Mouse (Mus musculus) embryonic facial prominence, embryonic 14.5 days (tissue): Measurements from ENCODE around the gene Cstl1. TPM values are rescaled to one million over a fixed set of nuclear protein-coding genes. Genes with fewer than 3 reads are reported as not detected.
"Not testable (repeated sequence)": the region's sequence is repeated elsewhere in the genome, so short reads cannot be mapped to it uniquely, and the experiment has no call there.

Experiments used
- ATAC-seq: fragments of 200-750 bp; cut with Nextera tagmentation; 2 replicates; pipeline ENCODE4 v1.8.0; 2017; ENCODE audit warnings: low read depth, moderate number of reproducible peaks, moderate TSS enrichment
- DNase-seq: peaks from one replicate; pipeline ENCODE4 v3.0.0-alpha.2; 2015; ENCODE audit warnings: low spot score
- H3K27ac ChIP-seq: fragments of 300-500 bp; sonication (generic); replicated peaks from 2 replicates; pipeline ENCODE4 v1.5.1; 2014; ENCODE audit warnings: low read depth, mild to moderate bottlenecking, low read length, moderate library complexity
- H3K27me3 ChIP-seq: fragments of 300-500 bp; sonication (generic); replicated peaks from 2 replicates; pipeline ENCODE4 v1.6.1; 2014; ENCODE audit warnings: low read length; ENCODE audit not compliant: control insufficient read depth, insufficient read depth
- H3K36me3 ChIP-seq: fragments of 300-500 bp; sonication (generic); 2 replicates; pipeline ENCODE4 v1.6.1; 2014; ENCODE audit warnings: low read length, mixed read lengths; ENCODE audit not compliant: control insufficient read depth, insufficient read depth
- H3K4me1 ChIP-seq: fragments of 300-500 bp; sonication (generic); 2 replicates; pipeline ENCODE4 v1.6.1; 2014; ENCODE audit warnings: antibody characterized with exemption, low read length; ENCODE audit not compliant: control insufficient read depth, insufficient read depth
- H3K4me2 ChIP-seq: fragments of 300-500 bp; sonication (generic); 2 replicates; pipeline ENCODE4 v1.6.1; 2014; ENCODE audit warnings: low read depth, mild to moderate bottlenecking, low read length, moderate library complexity, mixed read lengths
- H3K4me3 ChIP-seq: fragments of 300-500 bp; sonication (generic); 2 replicates; pipeline ENCODE4 v1.5.1; 2014; ENCODE audit warnings: low read depth, mild to moderate bottlenecking, low read length
- H3K9ac ChIP-seq: fragments of 300-500 bp; sonication (generic); 2 replicates; pipeline ENCODE4 v1.6.1; 2014; ENCODE audit warnings: low read depth, mild to moderate bottlenecking, low read length, moderate library complexity, mixed read lengths
- H3K9me3 ChIP-seq: fragments of 300-500 bp; sonication (generic); 2 replicates; pipeline ENCODE4 v1.6.1; 2016; ENCODE audit warnings: low read length; ENCODE audit not compliant: control insufficient read depth
- WGBS: fragments of 180-500 bp; shearing (Covaris S2); extraction: QIAGEN DNeasy Blood & Tissue Kit; methylation state at CpG from one replicate; pipeline ENCODE4 v1.1.7; 2014; 5-methylcytosine and 5-hydroxymethylcytosine counted together
- polyA plus RNA-seq: library from polyadenylated mRNA; unstranded; fragments of >200 nt; fragmentation: Nextera tagmentation; extraction: Ambion mirVana; gene quantifications from 2 replicates; pipeline ENCODE4 v1.2.1, GENCODE M21; 2014

Gene Cstl1
- polyA plus RNA-seq, 1 experiment from 2014 or later = not detected

- Histone ChIP-seq H3K4me2 (no peak overlapping the region), H3K4me3 (no peak overlapping the region), H3K27me3 (no peaks in the 10 kb centered on the region), H3K36me3 (no peaks in the 10 kb centered on the region), H3K4me1 (no peaks in the 10 kb centered on the region), H3K9me3 (0 out of 2 replicates have a peak, but pooled peaks cover 3% of the 10 kb centered on the region), H3K9ac (no peak overlapping the region), H3K27ac (no peak overlapping the region)
- WGBS = 68% methylated on average over 3 of the region's 3 CpGs
- ATAC-seq (no peak), DNase-seq (no peak)
Measured at GRCm38 (mm10) chr2:148743001-148743400, 7.2 kb upstream of the Cstl1 start.

DNA sequence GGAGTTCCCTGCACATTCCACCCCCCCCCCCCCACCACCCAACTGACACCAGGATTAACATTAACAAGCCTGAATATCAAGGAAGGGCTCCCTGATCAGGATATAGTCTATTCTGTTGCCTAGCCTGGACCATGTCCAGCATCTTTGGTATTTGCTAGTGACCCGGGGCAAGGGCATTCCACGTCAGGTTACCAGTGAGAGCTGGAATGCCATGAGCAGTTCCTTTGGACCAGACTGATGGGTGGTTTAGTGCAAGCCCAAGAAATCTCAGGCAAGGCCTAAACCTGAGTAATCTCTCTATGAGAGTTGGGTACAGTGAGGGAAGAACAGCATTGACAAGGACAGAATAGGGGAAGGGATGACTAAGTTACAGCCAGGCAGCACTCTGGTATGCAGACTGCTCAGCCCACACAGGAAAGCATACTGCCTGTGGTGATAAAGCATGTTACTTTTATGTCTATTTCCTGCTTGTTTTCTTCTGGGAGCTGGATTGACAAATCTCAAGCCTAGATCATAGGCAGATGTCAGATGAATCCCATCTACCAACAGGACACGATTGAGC lies 6.2 kb upstream of the Cstl1 start:
- H3K27ac ChIP-seq = no peak overlapping the region
- no peaks in the 10 kb centered on the region for H3K4me1 ChIP-seq
- DNase-seq = no peak
- WGBS = 78% methylated on average over 3 of the region's 3 CpGs
- 0 out of 2 replicates have a peak, but pooled peaks cover 3% of the 10 kb centered on the region for H3K9me3 ChIP-seq
- H3K4me3 ChIP-seq = no peak overlapping the region
- H3K9ac ChIP-seq = no peak overlapping the region
- H3K27me3 ChIP-seq = no peaks in the 10 kb centered on the region
- H3K4me2 ChIP-seq = no peak overlapping the region
- H3K36me3 ChIP-seq = no peaks in the 10 kb centered on the region
- ATAC-seq = no peak

GRCm38 (mm10) chr2:148751893-148752813 lies 2.0 kb downstream of the Cstl1 start:
- no peaks in the 10 kb centered on the region for H3K27me3 ChIP-seq
- DNase-seq (peak; percentile 94), ATAC-seq (peak; percentile 85)
- H3K4me3 ChIP-seq = peak overlapping the region; percentile 27
- no peaks in the 10 kb centered on the region for H3K9me3 ChIP-seq
- no peaks in the 10 kb centered on the region for H3K36me3 ChIP-seq
- WGBS = 18% methylated on average over 15 of the region's 15 CpGs
- H3K4me1 ChIP-seq = no peaks in the 10 kb centered on the region
- H3K4me2 ChIP-seq = peak overlapping the region; percentile 57
- H3K27ac ChIP-seq = no peak overlapping the region
- H3K9ac ChIP-seq = 0 out of 2 replicates have a peak overlapping the region, but pooled peaks have one; percentile 23

GRCm38 (mm10) chr2:148754310-148754846 lies 4.2 kb downstream of the Cstl1 start:
- WGBS = 47% methylated on average over 1 of the region's 1 CpGs
- DNase-seq = no peak
- Histone ChIP-seq H3K27me3 (no peaks in the 10 kb centered on the region), H3K4me1 (no peaks in the 10 kb centered on the region), H3K36me3 (no peaks in the 10 kb centered on the region), H3K27ac (no peak overlapping the region), H3K9ac (no peak overlapping the region), H3K4me3 (no peak overlapping the region), H3K4me2 (no peak overlapping the region), H3K9me3 (no peaks in the 10 kb centered on the region)
- ATAC-seq = no peak

DNA sequence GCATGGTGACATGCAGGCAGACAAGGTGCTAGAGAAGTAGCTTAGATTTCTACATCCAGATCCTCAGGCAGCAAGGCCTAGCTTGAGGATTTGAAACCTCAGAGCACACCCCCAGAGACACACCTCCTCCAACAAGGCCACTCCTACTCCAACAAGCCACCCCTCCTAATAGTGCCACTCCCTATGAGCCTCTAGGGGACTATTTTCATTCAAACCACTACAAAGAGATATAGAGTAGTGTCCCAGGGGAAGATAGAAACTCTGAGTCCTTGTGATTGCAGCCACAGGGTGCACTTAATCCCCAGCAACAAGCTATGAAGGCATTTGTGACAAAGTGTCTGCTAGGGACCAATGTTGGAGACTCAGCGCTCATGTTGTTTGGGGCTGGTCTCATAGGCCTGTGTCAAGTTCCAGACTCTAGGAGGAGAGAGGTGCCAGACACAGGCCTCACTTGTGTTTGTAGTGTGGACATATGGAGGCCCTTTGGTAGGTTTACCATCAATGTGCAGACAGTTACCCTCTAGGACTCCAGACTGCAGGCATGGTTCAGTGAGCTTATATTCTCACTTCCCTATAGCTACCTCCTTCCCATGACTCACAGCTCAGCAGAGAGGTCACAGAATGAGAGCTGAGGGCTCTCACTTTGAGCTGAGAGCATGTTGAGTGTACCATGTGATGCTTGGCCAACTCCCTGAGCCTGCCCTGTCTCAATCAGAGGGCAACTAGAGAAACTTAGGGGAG lies 13.7 kb downstream of the Cstl1 start:
- no peak for ATAC-seq
- H3K4me1 ChIP-seq = no peaks in the 10 kb centered on the region
- H3K36me3 ChIP-seq = no peaks in the 10 kb centered on the region
- H3K4me2 ChIP-seq = no peak overlapping the region
- DNase-seq = no peak
- no peaks in the 10 kb centered on the region for H3K9me3 ChIP-seq
- no peaks in the 10 kb centered on the region for H3K27me3 ChIP-seq
- 88% methylated on average over 1 of the region's 1 CpGs for WGBS
- H3K27ac ChIP-seq = no peak overlapping the region
- no peak overlapping the region for H3K4me3 ChIP-seq
- H3K9ac ChIP-seq = no peak overlapping the region

- not testable (repeated sequence) for DNase-seq, ATAC-seq
- WGBS = 80% methylated on average over 4 of the region's 4 CpGs
Measured at GRCm38 (mm10) chr2:148771397-148771796, 21.2 kb downstream of the Cstl1 start, which contains the start of gene Cst11. Cst11 (minus strand) TSS chr2:148771497.

GRCm38 (mm10) chr2:148781709-148782108 lies 31.6 kb downstream of the Cstl1 start, which contains the start of gene 8030411F24Rik:
8030411F24Rik (plus strand) TSS chr2:148782009.
- Histone ChIP-seq H3K36me3 (no peaks in the 10 kb centered on the region), H3K4me1 (no peaks in the 10 kb centered on the region), H3K9me3 (no peaks in the 10 kb centered on the region), H3K4me2 (no peak within 1 kb of the TSS), H3K27ac (no peak within 1 kb of the TSS), H3K27me3 (no peaks in the 10 kb centered on the region), H3K9ac (no peak within 1 kb of the TSS), H3K4me3 (no peak within 1 kb of the TSS)
- DNase-seq (no peak), ATAC-seq (no peak)
- WGBS = 13% methylated on average over 1 of the region's 1 CpGs

More at GRCm38 (mm10) chr2:148771397-148771796, 21.2 kb downstream of the Cstl1 start, which contains the start of gene Cst11:
- H3K4me2 ChIP-seq, H3K4me1 ChIP-seq, H3K4me3 ChIP-seq, H3K27me3 ChIP-seq, H3K36me3 ChIP-seq, H3K9ac ChIP-seq, H3K9me3 ChIP-seq, H3K27ac ChIP-seq: not testable (repeated sequence)

DNA sequence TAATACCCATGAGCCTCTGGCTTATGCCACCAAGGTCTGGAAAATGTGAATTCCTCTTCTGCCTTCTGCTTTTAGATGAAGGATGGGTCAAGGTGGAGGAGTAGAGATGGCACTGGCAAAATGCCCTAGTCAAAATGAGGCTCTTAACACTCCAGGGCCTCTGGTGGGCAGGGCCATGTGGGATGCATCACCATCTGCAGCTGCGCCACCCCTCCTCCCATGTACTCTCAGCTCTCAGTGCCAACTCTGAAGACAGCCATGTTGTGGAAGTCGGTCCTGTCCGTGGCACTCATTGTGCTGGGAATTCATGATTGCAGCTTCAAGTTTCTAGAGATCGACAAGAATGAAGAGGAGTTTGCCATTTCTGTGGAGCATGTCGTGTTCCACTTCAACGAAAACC lies 39.0 kb downstream of the Cstl1 start, which contains the start of gene Cst12:
Cst12 (plus strand) TSS at position 220 of the 400 bp plus-strand sequence.
- 90% methylated on average over 6 of the region's 6 CpGs for WGBS

More for the DNA sequence above, 39.0 kb downstream of the Cstl1 start, which contains the start of gene Cst12:
- H3K9ac ChIP-seq = no peak within 1 kb of the TSS
- ATAC-seq = no peak
- no peak for DNase-seq
- no peaks in the 10 kb centered on the region for H3K27me3 ChIP-seq
- H3K36me3 ChIP-seq = no peaks in the 10 kb centered on the region
- no peak within 1 kb of the TSS for H3K27ac ChIP-seq
- 0 out of 2 replicates have a peak, but pooled peaks cover 4% of the 10 kb centered on the region for H3K9me3 ChIP-seq
- H3K4me2 ChIP-seq = no peak within 1 kb of the TSS
- H3K4me3 ChIP-seq = no peak within 1 kb of the TSS
- H3K4me1 ChIP-seq = no peaks in the 10 kb centered on the region
